Mouse (Mus musculus) thymus, adult 2 months (tissue): ENCODE measurements around the gene 4930432K21Rik. TPM values are rescaled to one million over a fixed set of nuclear protein-coding genes. Genes with fewer than 3 reads are reported as not detected.

Experiments
- DNase-seq: peaks from one replicate; pipeline ENCODE4 v3.0.0; 2021
- H3K27ac ChIP-seq: fragments of 200-500 bp; 2 replicates; pipeline ENCODE4 v1.5.1; 2012; ENCODE audit warnings: low read length, control low read depth; ENCODE audit not compliant: control insufficient read depth, insufficient read depth
- H3K27me3 ChIP-seq: fragments of 200-500 bp; 2 replicates; pipeline ENCODE4 v1.6.1; 2012; ENCODE audit warnings: mild to moderate bottlenecking, low read length, moderate library complexity, mixed read lengths; ENCODE audit not compliant: control insufficient read depth, insufficient read depth
- H3K36me3 ChIP-seq: fragments of 200-500 bp; 2 replicates; pipeline ENCODE4 v1.6.1; 2012; ENCODE audit warnings: mild to moderate bottlenecking, low read length, moderate library complexity; ENCODE audit not compliant: control insufficient read depth, insufficient read depth
- H3K4me1 ChIP-seq: fragments of 200-500 bp; replicated peaks from 2 replicates; pipeline ENCODE4 v1.6.1; 2012; ENCODE audit warnings: low read length; ENCODE audit not compliant: control insufficient read depth, insufficient read depth
- H3K4me3 ChIP-seq: fragments of 200-500 bp; 2 replicates; pipeline ENCODE4 v1.5.1; 2012; ENCODE audit warnings: mild to moderate bottlenecking, low read length, control low read depth, moderate library complexity; ENCODE audit not compliant: control insufficient read depth, insufficient read depth
- CTCF ChIP-seq: fragments of 200-500 bp; IDR thresholded peaks from 2 replicates; pipeline ENCODE4 v1.5.1; 2012; ENCODE audit warnings: mild to moderate bottlenecking, control low read depth, low read length, moderate library complexity, borderline replicate concordance; ENCODE audit not compliant: control insufficient read depth, poor library complexity, insufficient read depth; ENCODE audit errors: extremely low read depth
- POLR2A ChIP-seq: fragments of 200-500 bp; IDR thresholded peaks from 2 replicates; pipeline ENCODE4 v1.6.1; 2012; ENCODE audit warnings: mild to moderate bottlenecking, low read length, control low read depth, moderate library complexity; ENCODE audit not compliant: control insufficient read depth, poor library complexity, insufficient read depth; ENCODE audit errors: extremely low read depth
- WGBS: fragments of 180-500 bp; shearing (Covaris S2); methylation state at CpG from one replicate; pipeline ENCODE4 v1.1.7; 2018; 5-methylcytosine and 5-hydroxymethylcytosine counted together
- polyA plus RNA-seq: library from polyadenylated mRNA; depleted of rRNA; stranded (reverse); fragments of >200 nt; gene quantifications from 2 replicates; pipeline ENCODE4 v1.2.3, GENCODE M21; 2012; rRNA removed

4930432K21Rik gene
- polyA plus RNA-seq, 1 experiment: 1.9 TPM

DNA sequence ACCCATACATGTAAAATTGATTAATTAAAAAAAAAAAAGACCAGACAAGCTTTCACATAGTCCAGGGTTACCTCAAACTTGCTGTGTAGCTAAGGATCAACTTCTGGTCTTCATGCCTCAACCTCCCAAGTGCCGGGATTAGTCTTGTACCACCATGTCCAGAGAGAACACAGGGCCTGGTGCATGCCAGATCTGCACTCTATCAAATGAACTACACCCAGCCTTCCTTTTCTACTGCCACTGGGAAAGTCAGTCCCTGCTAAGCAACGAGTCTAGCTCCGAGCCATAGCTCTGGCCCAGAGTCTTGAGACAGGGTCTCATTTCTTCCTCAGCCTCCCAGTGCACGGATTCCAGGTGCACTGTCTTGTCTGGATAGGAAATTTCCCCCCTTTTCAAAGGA, 65.5 kb downstream of the 4930432K21Rik start:
- Histone ChIP-seq H3K36me3 (peaks cover 46% of the 10 kb centered on the region), H3K4me1 (peaks cover 21% of the 10 kb centered on the region), H3K27ac (no peak overlapping the region), H3K4me3 (no peak overlapping the region), H3K27me3 (no peaks in the 10 kb centered on the region)
- TF ChIP-seq CTCF (no peak), POLR2A (no peak)
- 96% methylated on average over 4 of the region's 4 CpGs for WGBS
- DNase-seq: no peak

DNA sequence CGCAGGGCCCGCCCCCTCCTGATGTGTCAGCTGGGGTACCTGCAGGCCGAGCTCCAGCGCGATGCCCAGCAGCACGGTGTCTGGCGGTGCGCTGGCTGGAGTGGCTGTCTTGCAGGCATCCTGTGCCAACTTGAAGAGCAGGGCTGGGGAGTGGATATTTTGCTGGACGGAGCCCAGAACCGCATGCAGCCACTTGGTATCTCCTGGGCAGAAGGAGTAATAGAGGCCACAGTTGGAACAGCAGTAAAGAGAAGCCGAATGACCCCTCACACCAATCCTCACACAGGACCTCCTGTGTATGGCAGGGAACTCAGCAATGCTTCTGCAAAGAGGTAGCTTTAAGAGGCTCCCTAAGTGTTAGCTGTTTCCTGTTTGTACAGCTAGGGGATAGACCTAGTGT, 69.4 kb downstream of the 4930432K21Rik start:
- TF ChIP-seq POLR2A: no peak
- no peak for TF ChIP-seq CTCF
- no peaks in the 10 kb centered on the region for H3K27me3 ChIP-seq
- H3K27ac ChIP-seq: no peak overlapping the region
- H3K4me3 ChIP-seq: no peak overlapping the region
- WGBS: 99% methylated on average over 11 of the region's 11 CpGs
- peaks cover 1% of the 10 kb centered on the region for H3K4me1 ChIP-seq
- peaks cover 50% of the 10 kb centered on the region for H3K36me3 ChIP-seq
- no peak for DNase-seq

DNA sequence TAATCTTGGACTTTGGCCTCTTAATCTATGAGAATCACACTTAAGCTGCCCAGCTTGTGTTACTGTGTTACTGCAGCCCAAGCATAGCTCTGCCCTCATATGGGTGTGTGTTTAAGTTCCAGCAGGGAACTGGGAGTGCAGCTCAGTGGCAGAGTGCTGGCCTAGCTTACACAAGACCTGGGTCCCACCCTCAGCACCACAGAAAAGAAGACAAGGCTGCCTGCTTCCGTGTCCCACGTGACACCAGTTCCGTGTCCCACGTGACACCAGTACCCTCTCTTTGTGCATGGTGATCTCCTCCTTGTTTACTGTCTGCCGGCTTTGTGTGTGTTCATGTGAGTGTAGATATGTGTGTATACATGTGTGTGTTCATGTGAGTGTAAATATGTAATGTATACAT, 70.3 kb downstream of the 4930432K21Rik start:
- no peak overlapping the region for H3K4me3 ChIP-seq
- no peak for DNase-seq
- peaks cover 54% of the 10 kb centered on the region for H3K36me3 ChIP-seq
- H3K27ac ChIP-seq: no peak overlapping the region
- no peak for TF ChIP-seq CTCF
- TF ChIP-seq POLR2A: no peak
- no peaks in the 10 kb centered on the region for H3K27me3 ChIP-seq
- WGBS: 97% methylated on average over 5 of the region's 5 CpGs
- H3K4me1 ChIP-seq: peaks cover 6% of the 10 kb centered on the region

DNA sequence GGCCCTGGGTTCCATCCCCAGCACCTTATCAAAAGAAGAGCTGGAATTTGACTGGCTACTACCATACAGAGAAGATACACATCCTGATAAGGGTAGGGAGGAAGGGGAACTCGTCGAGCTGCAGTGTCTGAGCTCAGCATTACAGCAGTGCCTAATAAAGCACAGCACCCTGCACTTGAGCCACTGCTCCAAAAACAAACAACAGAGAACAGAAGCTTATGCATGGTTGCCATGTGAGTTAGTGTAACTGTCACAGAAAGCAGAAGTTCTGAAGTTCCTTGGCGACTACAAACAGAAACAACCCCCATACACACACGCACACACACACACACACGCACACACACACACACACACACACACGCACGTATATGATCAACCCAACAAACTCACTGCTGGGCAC, 72.3 kb downstream of the 4930432K21Rik start:
- no peak overlapping the region for H3K27ac ChIP-seq
- H3K36me3 ChIP-seq: peaks cover 53% of the 10 kb centered on the region
- 63% methylated on average over 7 of the region's 7 CpGs for WGBS
- H3K4me1 ChIP-seq: peaks cover 6% of the 10 kb centered on the region
- TF ChIP-seq CTCF (no peak), POLR2A (no peak)
- H3K27me3 ChIP-seq: no peaks in the 10 kb centered on the region
- no peak for DNase-seq
- H3K4me3 ChIP-seq: no peak overlapping the region

Other genes with a start within 250 kb of the 4930432K21Rik start
- 170 and 184 TPM in 2 replicates for gene Adgrl1, start 247.9 kb upstream of the 4930432K21Rik start, polyA plus RNA-seq
- 0.75 and 1.1 TPM in 2 replicates for gene Gm10644, start 192.8 kb upstream of the 4930432K21Rik start, polyA plus RNA-seq
- gene Asf1b, start 192.5 kb upstream of the 4930432K21Rik start, polyA plus RNA-seq: 170 and 243 TPM in 2 replicates
- 57.8 and 59.0 TPM in 2 replicates for gene Prkaca, start 175.0 kb upstream of the 4930432K21Rik start, polyA plus RNA-seq
- gene Samd1, start 150.4 kb upstream of the 4930432K21Rik start, polyA plus RNA-seq: 153 and 190 TPM in 2 replicates
- 1.1 and 1.2 TPM in 2 replicates for gene 1700067K01Rik, start 146.5 kb upstream of the 4930432K21Rik start, polyA plus RNA-seq
- gene 2210011C24Rik, start 135.9 kb upstream of the 4930432K21Rik start, polyA plus RNA-seq: 0.32 and 0.43 TPM in 2 replicates
- 0.32 and 0.43 TPM in 2 replicates for gene Palm3, start 126.6 kb upstream of the 4930432K21Rik start, polyA plus RNA-seq
- 82.6 and 84.0 TPM in 2 replicates for gene Il27ra, start 105.4 kb upstream of the 4930432K21Rik start, polyA plus RNA-seq
- gene Rln3, start 103.0 kb upstream of the 4930432K21Rik start, polyA plus RNA-seq: 7.1 and 9.1 TPM in 2 replicates
- 0.36 and 0.45 TPM in 2 replicates for gene Gm10643, start 82.9 kb upstream of the 4930432K21Rik start, polyA plus RNA-seq
- gene Rfx1, start 81.2 kb upstream of the 4930432K21Rik start, polyA plus RNA-seq: 76.1 and 88.8 TPM in 2 replicates
- 190 and 211 TPM in 2 replicates for gene Dcaf15, start 43.3 kb upstream of the 4930432K21Rik start, polyA plus RNA-seq
- gene Podnl1, start 22.0 kb upstream of the 4930432K21Rik start, polyA plus RNA-seq: 6.6 and 7.7 TPM in 2 replicates
- 49.8 and 54.6 TPM in 2 replicates for gene Cc2d1a, start 89 bp upstream of the 4930432K21Rik start, polyA plus RNA-seq
- 5.5 and 8.5 TPM in 2 replicates for gene Nanos3, start 37.2 kb downstream of the 4930432K21Rik start, polyA plus RNA-seq
- gene Zswim4, start 89.0 kb downstream of the 4930432K21Rik start, polyA plus RNA-seq: 53.0 and 59.0 TPM in 2 replicates
- 159 and 193 TPM in 2 replicates for gene D8Ertd738e, start 101.7 kb downstream of the 4930432K21Rik start, polyA plus RNA-seq
- gene Mri1, start 109.3 kb downstream of the 4930432K21Rik start, polyA plus RNA-seq: 89.6 and 107 TPM in 2 replicates
- gene Ccdc130, start 122.4 kb downstream of the 4930432K21Rik start, polyA plus RNA-seq: 63.1 and 65.3 TPM in 2 replicates
- 10.5 and 26.3 TPM in 2 replicates for gene Cacna1a, start 240.4 kb downstream of the 4930432K21Rik start, polyA plus RNA-seq